Mouse (Mus musculus) Patski (cell line): ENCODE measurements around the gene Glra2. TPM values are rescaled to one million over a fixed set of nuclear protein-coding genes. Genes with fewer than 3 reads are reported as not detected.
"Not testable (repeated sequence)": the region's sequence is repeated elsewhere in the genome, so short reads cannot be mapped to it uniquely, and the experiment has no call there.

Experiments used
- ATAC-seq: fragments of 100-300 bp; one replicate; pipeline ENCODE4 v1.8.0; 2021
- CTCF ChIA-PET: fragments of 350-600 bp; sonication (Branson Sonifier 250); formaldehyde crosslinking; loops from one replicate; lab custom pipeline; 2022; ENCODE audit warnings: inconsistent platforms; lab: Charles Lee
- POLR2A ChIA-PET: fragments of 350-600 bp; sonication (Branson Sonifier 250); formaldehyde crosslinking; loops from one replicate; lab custom pipeline; 2022; ENCODE audit warnings: antibody characterized with exemption, inconsistent platforms; lab: Charles Lee
- DNase-seq: peaks from one replicate; pipeline ENCODE4 v3.0.0-alpha.2; 2011; ENCODE audit warnings: low read depth, low spot score
- H3K27me3 ChIP-seq: fragments of 371-371 bp; one replicate; pipeline ENCODE4 v1.5.1; 2021
- CTCF ChIP-seq: fragments of 100-300 bp; IDR thresholded peaks from one replicate; pipeline ENCODE4 v1.5.1; 2021
- in situ Hi-C: fragments of 300-500 bp; cut with MboI; formaldehyde crosslinking; loops from 3 replicates; pipeline ENCODE4 v1.11.1; 2018; ENCODE audit warnings: low pct_unique_long_range_greater_than_20kb, mixed read lengths
- polyA plus RNA-seq: library from polyadenylated mRNA; unstranded; gene quantifications from one replicate; pipeline ENCODE4 v1.2.3, GENCODE M21; 2021

The Glra2 gene
- not detected for polyA plus RNA-seq

DNA sequence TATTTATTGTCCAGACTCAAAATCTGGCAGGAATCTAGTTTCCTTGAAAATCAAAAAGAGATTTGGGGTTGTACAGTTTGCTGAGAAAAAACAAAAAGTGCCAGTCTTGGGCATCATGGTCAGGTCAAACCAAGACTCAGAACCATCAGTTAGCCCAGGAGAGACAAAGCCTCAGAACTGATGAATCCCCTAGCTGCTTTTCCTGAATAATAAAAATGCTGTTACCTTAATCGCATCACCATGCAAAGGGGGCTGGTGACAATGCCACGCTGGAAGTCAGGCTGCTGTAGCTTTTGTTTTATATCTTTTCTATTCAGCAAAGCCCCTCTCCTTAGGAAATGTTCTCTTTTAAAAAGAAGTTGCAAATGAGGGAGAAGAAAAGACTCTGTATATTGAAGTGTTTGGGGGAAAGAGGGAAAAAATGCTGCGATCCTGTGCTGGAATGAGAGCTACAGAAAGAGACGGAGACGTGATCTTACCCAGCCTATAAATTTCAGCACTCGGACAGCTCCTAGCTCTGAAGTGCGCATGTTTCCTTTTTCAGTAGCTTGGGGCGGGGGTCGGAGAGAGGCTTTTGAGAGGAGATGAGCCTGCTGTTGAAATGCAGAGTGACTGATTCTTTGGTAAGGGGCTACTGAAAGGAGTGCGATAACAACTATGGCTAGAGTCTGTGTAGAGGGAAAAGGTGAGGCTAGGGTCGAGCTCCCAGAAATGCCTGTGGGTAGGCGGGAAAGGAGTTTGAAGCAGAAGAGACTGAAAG lies at the start of gene Glra2:
Gene Glra2 (minus strand): TSS at position 455 of the 760 bp plus-strand sequence.
- TF ChIP-seq CTCF, result no peak
- ChIA-PET POLR2A (no interaction called here), CTCF (no interaction called here)
- no peaks in the 10 kb centered on the region for H3K27me3 ChIP-seq
- in situ Hi-C loops, result no loop called here
- DNase-seq (no peak), ATAC-seq (no peak)

- H3K27me3 ChIP-seq, result no peaks in the 10 kb centered on the region
- ATAC-seq (peak; percentile 83), DNase-seq (peak; percentile 55)
- CTCF ChIA-PET, result no interaction called here
- in situ Hi-C loops, result no loop called here
- POLR2A ChIA-PET, result no interaction called here
- no peak for TF ChIP-seq CTCF
Measured at GRCm38 (mm10) chrX:165362798-165363197, 35.6 kb upstream of the Glra2 start.

DNA sequence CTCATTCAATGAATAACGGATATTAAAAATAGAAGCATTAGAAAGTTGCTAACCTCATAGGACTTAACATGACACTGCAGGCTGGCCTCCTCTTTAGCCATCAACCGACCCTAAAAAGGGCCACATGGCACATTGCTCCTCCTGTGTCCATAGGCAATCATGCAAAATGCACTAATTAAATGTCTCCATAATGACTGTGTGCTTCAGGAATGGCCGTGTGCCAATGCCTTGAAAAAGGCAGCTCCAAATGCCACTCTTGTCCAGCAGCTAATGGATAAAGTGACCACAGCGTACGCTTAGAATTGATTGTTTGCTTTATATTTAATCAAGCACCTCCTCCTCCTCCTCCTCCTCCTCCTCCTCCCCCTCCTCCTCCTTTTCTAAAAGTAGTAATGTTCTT lies 17.4 kb upstream of the Glra2 start:
- CTCF ChIA-PET, result no interaction called here
- ATAC-seq (no peak), DNase-seq (no peak)
- in situ Hi-C loops, result no loop called here
- POLR2A ChIA-PET, result no interaction called here
- no peak for TF ChIP-seq CTCF
- H3K27me3 ChIP-seq, result no peaks in the 10 kb centered on the region

- POLR2A ChIA-PET, result no interaction called here
- TF ChIP-seq CTCF, result peak; percentile 29
- CTCF ChIA-PET, result no interaction called here
- ATAC-seq, result no peak
- no peaks in the 10 kb centered on the region for H3K27me3 ChIP-seq
- in situ Hi-C loops, result no loop called here
- DNase-seq, result no peak
Measured at GRCm38 (mm10) chrX:165327699-165328333, 623 bp upstream of the Glra2 start.

GRCm38 (mm10) chrX:165193550-165193949 lies 133.6 kb downstream of the Glra2 start:
- TF ChIP-seq CTCF, result peak; percentile 12
- peaks cover under 1% of the 10 kb centered on the region for H3K27me3 ChIP-seq
- ATAC-seq (no peak), DNase-seq (no peak)
- in situ Hi-C loops, result loop anchor here (25.0 kb wide), 1 partner anchor 969 kb away; the partner anchor contains the start of gene Gemin8
- CTCF ChIA-PET, result no interaction called here
- POLR2A ChIA-PET, result no interaction called here

GRCm38 (mm10) chrX:165191170-165191569 lies 136.0 kb downstream of the Glra2 start:
- TF ChIP-seq CTCF, result peak; percentile 10
- CTCF ChIA-PET, result no interaction called here
- in situ Hi-C loops, result loop anchor here (25.0 kb wide), 1 partner anchor 971 kb away; the partner anchor contains the start of gene Gemin8
- ATAC-seq (no peak), DNase-seq (no peak)
- POLR2A ChIA-PET, result no interaction called here
- peaks cover 5% of the 10 kb centered on the region for H3K27me3 ChIP-seq

GRCm38 (mm10) chrX:165182948-165183347 lies 144.2 kb downstream of the Glra2 start:
- not testable (repeated sequence) for DNase-seq, H3K27me3 ChIP-seq
- in situ Hi-C loops, result loop anchor here (25.0 kb wide), 1 partner anchor 979 kb away; the partner anchor contains the start of gene Gemin8

GRCm38 (mm10) chrX:165156549-165156948 lies 170.6 kb downstream of the Glra2 start:
- no peak for TF ChIP-seq CTCF
- DNase-seq (no peak), ATAC-seq (no peak)
- H3K27me3 ChIP-seq, result peaks cover 7% of the 10 kb centered on the region
- ChIA-PET CTCF (no interaction called here), POLR2A (no interaction called here)
- in situ Hi-C loops, result no loop called here

More at GRCm38 (mm10) chrX:165182948-165183347, 144.2 kb downstream of the Glra2 start:
- POLR2A ChIA-PET, CTCF ChIA-PET, ATAC-seq: not testable (repeated sequence)

DNA sequence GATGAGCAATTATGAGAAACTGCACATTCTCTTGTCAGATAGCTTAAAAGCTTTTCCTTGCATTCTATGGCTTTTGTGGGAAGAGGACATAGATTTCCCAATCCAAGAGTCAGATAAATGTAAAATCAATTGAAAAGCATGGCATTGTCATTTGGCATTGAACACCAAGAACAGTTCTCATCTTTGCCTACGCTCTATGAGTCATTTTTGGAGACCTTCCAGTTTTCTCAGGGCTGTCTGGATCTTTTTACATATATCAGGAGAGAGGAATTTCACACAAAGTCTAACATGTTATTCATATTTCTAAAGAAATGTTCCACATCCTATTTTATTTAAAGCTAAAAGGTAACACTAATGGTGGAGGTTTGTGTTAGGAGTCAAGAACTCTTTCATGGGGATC lies 223.0 kb downstream of the Glra2 start:
- in situ Hi-C loops, result no loop called here
- TF ChIP-seq CTCF, result no peak
- ChIA-PET CTCF (no interaction called here), POLR2A (no interaction called here)
- no peak for DNase-seq
- no peaks in the 10 kb centered on the region for H3K27me3 ChIP-seq
- no peak for ATAC-seq
